ENCODE assay signal across 8 mouse cellular contexts in genomic region chr11:73024236-73024904, GRCm38 (mm10). TPM values are rescaled to one million over a fixed set of nuclear protein-coding genes. Genes with fewer than 3 reads are reported as not detected.
DNase-seq lines count a peak whose midpoint lies in the region; ATAC-seq and TF ChIP-seq lines count a peak whose summit lies in the region.

No protein-coding gene starts in this region.

- H3K9me3 ChIP-seq in heart, embryonic 12.5 days (replicated peaks), result no peaks in the 10 kb centered on the region
- no peaks in the 10 kb centered on the region for H3K9me3 ChIP-seq in limb, embryonic 15.5 days
- no peaks in the 10 kb centered on the region for H3K9me3 ChIP-seq in forebrain, postnatal 0 days (ENCODE audit: low read length)
- H3K9me3 ChIP-seq in hindbrain, embryonic 16.5 days (ENCODE audit: control insufficient read depth, low read length), result no peaks in the 10 kb centered on the region

- DNase-seq in kidney, adult 11 months, result peak; percentile 43
- DNase-seq in kidney, adult 18-20 months, result no peak
- DNase-seq in natural killer cell, adult 2 months (ENCODE audit: low spot score in 2 of 2), result peak; percentile 21 to 81
- DNase-seq in left cerebral cortex, postnatal 4 days, result no peak
- no peak for DNase-seq in forebrain, postnatal 0 days

- TF ChIP-seq CTCF in forebrain, postnatal 0 days (IDR thresholded peaks at IDR 0.05; ENCODE audit: low read depth), result no peak

- H3K4me1 ChIP-seq in heart, embryonic 12.5 days (replicated peaks), result peaks cover 43% of the 10 kb centered on the region
- peaks cover 43% of the 10 kb centered on the region for H3K4me1 ChIP-seq in limb, embryonic 15.5 days
- peaks cover 4% of the 10 kb centered on the region; the same call in 1 of the 2 replicates for H3K4me1 ChIP-seq in forebrain, postnatal 0 days (ENCODE audit: insufficient read depth)
- peaks cover 10% of the 10 kb centered on the region for H3K4me1 ChIP-seq in hindbrain, embryonic 16.5 days (ENCODE audit: control insufficient read depth, insufficient read depth, low read depth, low read length)

- H3K27me3 ChIP-seq in heart, embryonic 12.5 days (replicated peaks), result peaks cover 44% of the 10 kb centered on the region
- peaks cover 20% of the 10 kb centered on the region for H3K27me3 ChIP-seq in limb, embryonic 15.5 days
- H3K27me3 ChIP-seq in forebrain, postnatal 0 days (ENCODE audit: insufficient read depth, low read length), result no peaks in the 10 kb centered on the region
- H3K27me3 ChIP-seq in hindbrain, embryonic 16.5 days (replicated peaks; ENCODE audit: control insufficient read depth, insufficient read depth, low read length), result peaks cover 2% of the 10 kb centered on the region; the same call in 1 of the 2 replicates

- no peaks in the 10 kb centered on the region for H3K36me3 ChIP-seq in heart, embryonic 12.5 days
- H3K36me3 ChIP-seq in limb, embryonic 15.5 days, result 0 out of 2 replicates have a peak, but pooled peaks cover 11% of the 10 kb centered on the region
- H3K36me3 ChIP-seq in forebrain, postnatal 0 days (ENCODE audit: insufficient read depth), result peaks cover 21% of the 10 kb centered on the region; the same call in 1 of the 2 replicates
- 0 out of 2 replicates have a peak, but pooled peaks cover 5% of the 10 kb centered on the region for H3K36me3 ChIP-seq in hindbrain, embryonic 16.5 days (ENCODE audit: control insufficient read depth, insufficient read depth, low read length)

- H3K4me2 ChIP-seq in heart, embryonic 12.5 days, result no peak overlapping the region
- no peak overlapping the region for H3K4me2 ChIP-seq in limb, embryonic 15.5 days
- H3K4me2 ChIP-seq in forebrain, postnatal 0 days (ENCODE audit: low read depth), result no peak overlapping the region
- no peak overlapping the region for H3K4me2 ChIP-seq in hindbrain, embryonic 16.5 days (ENCODE audit: low read length)

- H3K4me3 ChIP-seq in heart, embryonic 12.5 days, result no peak overlapping the region
- H3K4me3 ChIP-seq in limb, embryonic 15.5 days, result no peak overlapping the region
- H3K4me3 ChIP-seq in forebrain, postnatal 0 days (ENCODE audit: low read depth, low read length), result no peak overlapping the region
- H3K4me3 ChIP-seq in hindbrain, embryonic 16.5 days (ENCODE audit: low read length), result no peak overlapping the region

- no peak overlapping the region for H3K27ac ChIP-seq in heart, embryonic 12.5 days (ENCODE audit: poor library complexity, severe bottlenecking)
- peak overlapping the region; percentile 55 for H3K27ac ChIP-seq in limb, embryonic 15.5 days
- no peak overlapping the region for H3K27ac ChIP-seq in forebrain, postnatal 0 days (ENCODE audit: low read depth, low read length)
- H3K27ac ChIP-seq in hindbrain, embryonic 16.5 days (ENCODE audit: low read depth, low read length), result no peak overlapping the region

- ATAC-seq in heart, embryonic 12.5 days (ENCODE audit: insufficient number of reproducible peaks, low FRiP score), result peak; percentile 58
- no peak for ATAC-seq in limb, embryonic 15.5 days (ENCODE audit: insufficient number of reproducible peaks, low FRiP score, low TSS enrichment, low read depth)
- ATAC-seq in forebrain, postnatal 0 days, result no peak
- no peak for ATAC-seq in hindbrain, embryonic 16.5 days

- no peak overlapping the region for H3K9ac ChIP-seq in heart, embryonic 12.5 days
- H3K9ac ChIP-seq in limb, embryonic 15.5 days, result no peak overlapping the region
- H3K9ac ChIP-seq in forebrain, postnatal 0 days, result no peak overlapping the region
- no peak overlapping the region for H3K9ac ChIP-seq in hindbrain, embryonic 16.5 days (ENCODE audit: low read depth, low read length)

- WGBS in heart, embryonic 12.5 days, result 47% methylated on average over 7 of the region's 7 CpGs
- WGBS in limb, embryonic 15.5 days, result 49% methylated on average over 7 of the region's 7 CpGs
- WGBS in forebrain, postnatal 0 days, result 71% methylated on average over 7 of the region's 7 CpGs
- WGBS in hindbrain, embryonic 16.5 days, result 65% methylated on average over 7 of the region's 7 CpGs

- intact Hi-C loops in left cerebral cortex, postnatal 4 days (cut with DNase I), result no loop called here

RNA-seq across cellular contexts. Expression of gene Camkk1, which starts 5.6 kb away (rescaled TPM):
- polyA plus RNA-seq in heart, embryonic 12.5 days (2016; fragmentation: Nextera tagmentation; extraction: Ambion mirVana), result 2.0 and 2.2 TPM in 2 replicates
- 12.0 and 13.2 TPM in 2 replicates for polyA plus RNA-seq in limb, embryonic 15.5 days (2015; fragmentation: Nextera tagmentation; extraction: Ambion mirVana)
- 10 to 100 TPM; 28.7 to 30.5 TPM for total RNA-seq in left cerebral cortex, postnatal 4 days (2021)
- total RNA-seq in forebrain, postnatal 0 days (2014; rRNA removed), result 24.2 and 26.3 TPM in 2 replicates
- polyA plus RNA-seq in forebrain, postnatal 0 days (2015; fragmentation: Nextera tagmentation; extraction: Ambion mirVana), result 22.9 and 25.1 TPM in 2 replicates
- 35.8 TPM in 2 replicates for polyA plus RNA-seq in hindbrain, embryonic 16.5 days (2015; fragmentation: Nextera tagmentation; extraction: Ambion mirVana)

RNA-seq across cellular contexts. Expression of gene Ncbp3, which starts 23.2 kb away (rescaled TPM):
- polyA plus RNA-seq in heart, embryonic 12.5 days (2016; fragmentation: Nextera tagmentation; extraction: Ambion mirVana), result 10.9 and 11.0 TPM in 2 replicates
- polyA plus RNA-seq in limb, embryonic 15.5 days (2015; fragmentation: Nextera tagmentation; extraction: Ambion mirVana), result 10.5 and 11.3 TPM in 2 replicates
- total RNA-seq in left cerebral cortex, postnatal 4 days (2021), result 10 to 100 TPM; 10.4 to 10.7 TPM
- total RNA-seq in forebrain, postnatal 0 days (2014; rRNA removed), result 8.5 and 11.0 TPM in 2 replicates
- polyA plus RNA-seq in forebrain, postnatal 0 days (2015; fragmentation: Nextera tagmentation; extraction: Ambion mirVana), result 3.6 and 6.1 TPM in 2 replicates
- 8.3 and 9.2 TPM in 2 replicates for polyA plus RNA-seq in hindbrain, embryonic 16.5 days (2015; fragmentation: Nextera tagmentation; extraction: Ambion mirVana)

RNA-seq across cellular contexts. Expression of gene P2rx1, which starts 25.5 kb away (rescaled TPM):
- 2.2 and 2.7 TPM in 2 replicates for polyA plus RNA-seq in heart, embryonic 12.5 days (2016; fragmentation: Nextera tagmentation; extraction: Ambion mirVana)
- 3.5 and 4.2 TPM in 2 replicates for polyA plus RNA-seq in limb, embryonic 15.5 days (2015; fragmentation: Nextera tagmentation; extraction: Ambion mirVana)
- total RNA-seq in left cerebral cortex, postnatal 4 days (2021), result under 1 TPM; 0.28 to 0.50 TPM
- 0.08 and 2.0 TPM in 2 replicates for total RNA-seq in forebrain, postnatal 0 days (2014; rRNA removed)
- polyA plus RNA-seq in forebrain, postnatal 0 days (2015; fragmentation: Nextera tagmentation; extraction: Ambion mirVana), result 0.19 and 0.25 TPM in 2 replicates
- 0.31 and 0.45 TPM in 2 replicates for polyA plus RNA-seq in hindbrain, embryonic 16.5 days (2015; fragmentation: Nextera tagmentation; extraction: Ambion mirVana)

Comparison
In these comparisons a context has a peak if more than half of its experiments do, and no peak if none do; other contexts are left out.
1. DNase-seq: peak in kidney, adult 11 months (single experiment) and natural killer cell, adult 2 months (2 of 2); none in kidney, adult 18-20 months (single experiment), left cerebral cortex, postnatal 4 days (single experiment) and forebrain, postnatal 0 days (single experiment).